Mouse (Mus musculus) kidney, adult 2 months (tissue): ENCODE data around the gene Tubd1. TPM values are rescaled to one million over a fixed set of nuclear protein-coding genes. Genes with fewer than 3 reads are reported as not detected.

Source experiments
- DNase-seq: peaks from one replicate; pipeline ENCODE4 v3.0.0; 2021
- H3K27ac ChIP-seq: fragments of 200-500 bp; 2 replicates; pipeline ENCODE4 v1.5.1; 2012; ENCODE audit warnings: low read depth, low read length, control low read depth, inconsistent platforms; ENCODE audit not compliant: insufficient read depth
- H3K27me3 ChIP-seq: fragments of 200-500 bp; replicated peaks from 2 replicates; pipeline ENCODE4 v1.6.1; 2012; ENCODE audit warnings: mild to moderate bottlenecking, moderate library complexity, low read length, inconsistent platforms; ENCODE audit not compliant: control insufficient read depth, insufficient read depth
- H3K36me3 ChIP-seq: fragments of 200-500 bp; 2 replicates; pipeline ENCODE4 v1.6.1; 2012; ENCODE audit warnings: mild to moderate bottlenecking, moderate library complexity, low read length, inconsistent platforms; ENCODE audit not compliant: control insufficient read depth, insufficient read depth
- H3K4me1 ChIP-seq: fragments of 200-500 bp; 2 replicates; pipeline ENCODE4 v1.6.1; 2011; ENCODE audit warnings: low read length; ENCODE audit not compliant: control insufficient read depth, insufficient read depth
- H3K4me3 ChIP-seq: fragments of 200-500 bp; 2 replicates; pipeline ENCODE4 v1.5.1; 2011; ENCODE audit warnings: mild to moderate bottlenecking, low read depth, low read length, control low read depth; ENCODE audit not compliant: insufficient read depth
- CTCF ChIP-seq: fragments of 200-500 bp; conservative IDR thresholded peaks from 2 replicates; pipeline ENCODE4 v1.5.1; 2011; ENCODE audit warnings: low read depth, mild to moderate bottlenecking, control low read depth, low read length, moderate library complexity, mixed read lengths; ENCODE audit not compliant: insufficient read depth, insufficient read length
- POLR2A ChIP-seq: fragments of 200-500 bp; IDR thresholded peaks from one replicate; pipeline ENCODE4 v1.6.1; 2011; ENCODE audit warnings: low read depth, low read length, control low read depth
- WGBS: fragments of 180-500 bp; shearing (Covaris S2); methylation state at CpG from one replicate; pipeline ENCODE4 v1.1.7; 2018; 5-methylcytosine and 5-hydroxymethylcytosine counted together
- polyA plus RNA-seq: library from polyadenylated mRNA; depleted of rRNA; stranded (reverse); fragments of >200 nt; gene quantifications from 2 replicates; pipeline ENCODE4 v1.2.3, GENCODE M21; 2012

The Tubd1 gene
- polyA plus RNA-seq, 1 experiment, result 2.8 TPM

DNA sequence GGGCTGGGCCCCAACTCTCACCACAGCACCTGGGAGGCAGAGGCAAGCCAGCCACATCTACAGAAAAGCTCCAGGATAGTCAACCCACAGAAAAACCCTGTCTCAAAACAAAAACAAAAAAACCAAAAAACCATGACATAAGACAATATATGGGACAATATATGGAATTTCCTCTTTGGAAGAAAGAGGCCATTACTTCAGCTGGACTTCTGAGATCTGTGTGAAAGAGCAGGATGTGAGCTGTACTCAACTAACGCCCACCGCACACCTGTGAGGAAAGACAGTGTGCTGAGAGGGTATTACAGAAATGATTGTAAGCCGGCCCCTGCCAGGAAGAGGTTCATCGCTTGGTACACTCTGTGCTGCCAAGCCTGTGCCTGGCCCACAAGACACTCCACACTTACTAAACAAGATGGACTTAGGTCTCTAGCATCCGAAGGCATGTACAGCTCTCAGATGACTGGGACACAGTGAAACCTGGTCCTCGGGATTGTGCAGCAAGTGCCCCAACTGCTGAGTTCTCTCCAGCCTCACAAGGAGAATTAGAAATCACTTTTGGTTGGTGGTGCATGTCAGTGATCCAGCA, 28.9 kb downstream of the Tubd1 start:
- Histone ChIP-seq H3K4me3 (no peak overlapping the region), H3K36me3 (no peaks in the 10 kb centered on the region), H3K4me1 (peaks cover 19% of the 10 kb centered on the region; the same call in 1 of the 2 replicates), H3K27ac (peak overlapping the region; percentile 14; the same call in 1 of the 2 replicates), H3K27me3 (no peaks in the 10 kb centered on the region)
- TF ChIP-seq CTCF (no peak), POLR2A (no peak)
- peak; percentile 75 for DNase-seq
- WGBS, result 49% methylated on average over 6 of the region's 6 CpGs

DNA sequence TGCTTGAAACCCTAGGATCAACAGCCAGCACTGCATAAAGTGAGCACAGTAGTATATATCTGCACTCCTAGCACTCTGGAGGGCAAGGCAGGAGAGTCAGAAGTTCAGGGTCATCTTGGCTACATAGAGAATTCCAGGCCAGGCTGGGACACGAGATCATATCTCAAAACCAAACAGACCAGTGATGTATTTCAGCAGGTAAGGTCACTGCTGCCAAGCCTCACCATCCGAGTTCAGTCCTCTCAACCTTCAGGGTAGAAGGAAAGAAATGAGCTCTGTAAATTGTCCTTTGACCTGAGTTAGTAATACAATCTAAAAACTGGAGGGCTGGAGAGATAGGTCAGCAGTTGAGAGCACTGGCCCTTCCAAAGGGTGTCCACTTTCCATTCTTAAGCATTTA, 29.6 kb downstream of the Tubd1 start:
- H3K36me3 ChIP-seq, result no peaks in the 10 kb centered on the region
- DNase-seq, result peak; percentile 46
- H3K27me3 ChIP-seq, result no peaks in the 10 kb centered on the region
- no peak overlapping the region for H3K27ac ChIP-seq
- TF ChIP-seq POLR2A (no peak), CTCF (no peak)
- H3K4me3 ChIP-seq, result no peak overlapping the region
- peaks cover 23% of the 10 kb centered on the region for H3K4me1 ChIP-seq
- WGBS, result 20% methylated on average over 2 of the region's 2 CpGs

DNA sequence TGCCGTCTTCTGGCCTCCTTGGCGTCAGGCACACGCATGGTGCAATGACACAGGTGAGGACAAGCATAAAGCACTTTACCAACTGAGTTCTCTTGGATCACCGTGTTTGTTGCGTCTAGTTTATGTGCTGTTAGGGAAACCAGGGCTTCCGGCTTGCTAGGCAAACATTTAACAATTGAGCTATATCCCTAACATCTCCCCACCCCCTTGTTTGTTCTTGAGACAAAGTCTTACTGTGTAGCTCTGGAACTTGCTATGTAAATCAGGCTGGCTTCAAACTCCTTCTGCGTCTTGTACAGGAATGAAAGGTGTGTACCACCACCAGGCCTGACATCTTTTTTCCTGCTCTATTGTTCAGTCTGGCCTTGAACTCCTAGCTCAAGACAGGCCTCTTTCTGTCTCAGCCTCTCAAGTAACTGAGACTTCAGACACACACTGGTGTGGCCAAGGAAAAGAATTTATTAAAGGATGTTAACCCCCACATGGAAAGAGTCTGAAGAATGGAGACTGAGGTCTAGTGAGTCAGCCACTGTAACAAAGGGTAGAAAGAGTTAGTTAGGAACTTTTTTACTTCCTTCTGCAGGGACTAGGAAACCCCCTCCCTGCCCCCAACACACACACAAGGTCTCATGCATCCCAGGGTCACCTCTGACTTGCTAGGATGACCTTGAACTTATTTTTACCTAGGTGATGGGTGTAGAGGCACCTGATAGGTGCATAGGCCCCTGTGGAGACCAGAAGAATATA, 31.0 kb downstream of the Tubd1 start:
- Histone ChIP-seq H3K4me3 (no peak overlapping the region), H3K36me3 (no peaks in the 10 kb centered on the region), H3K4me1 (peaks cover 32% of the 10 kb centered on the region), H3K27ac (0 out of 2 replicates have a peak overlapping the region, but pooled peaks have one; percentile 26), H3K27me3 (no peaks in the 10 kb centered on the region)
- WGBS, result 83% methylated on average over 7 of the region's 7 CpGs
- TF ChIP-seq CTCF (no peak), POLR2A (no peak)
- DNase-seq, result no peak

DNA sequence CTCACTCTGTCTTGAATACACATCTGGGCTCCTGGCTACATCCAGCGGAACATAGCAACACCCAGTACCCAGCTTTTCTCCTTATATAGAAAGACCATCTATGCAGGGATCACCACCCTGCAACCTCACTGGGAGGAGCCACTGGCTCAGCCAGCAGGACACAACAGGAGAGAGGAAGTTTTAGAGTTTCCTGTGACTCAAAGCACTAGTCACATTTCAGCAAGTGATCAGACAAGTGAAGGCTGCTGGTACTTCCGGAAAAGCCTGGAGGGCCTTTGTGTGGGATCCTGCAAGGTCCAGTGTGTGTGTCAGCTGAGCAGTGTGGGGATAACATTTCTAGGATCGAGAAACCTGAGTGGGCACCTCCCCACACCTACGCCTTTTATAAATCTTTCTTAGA, 32.4 kb downstream of the Tubd1 start:
- H3K4me3 ChIP-seq, result no peak overlapping the region
- no peaks in the 10 kb centered on the region for H3K36me3 ChIP-seq
- 0 out of 2 replicates have a peak overlapping the region, but pooled peaks have one; percentile 18 for H3K27ac ChIP-seq
- no peak for TF ChIP-seq CTCF
- H3K27me3 ChIP-seq, result no peaks in the 10 kb centered on the region
- 57% methylated on average over 4 of the region's 4 CpGs for WGBS
- DNase-seq, result peak; percentile 72
- H3K4me1 ChIP-seq, result peaks cover 37% of the 10 kb centered on the region

DNA sequence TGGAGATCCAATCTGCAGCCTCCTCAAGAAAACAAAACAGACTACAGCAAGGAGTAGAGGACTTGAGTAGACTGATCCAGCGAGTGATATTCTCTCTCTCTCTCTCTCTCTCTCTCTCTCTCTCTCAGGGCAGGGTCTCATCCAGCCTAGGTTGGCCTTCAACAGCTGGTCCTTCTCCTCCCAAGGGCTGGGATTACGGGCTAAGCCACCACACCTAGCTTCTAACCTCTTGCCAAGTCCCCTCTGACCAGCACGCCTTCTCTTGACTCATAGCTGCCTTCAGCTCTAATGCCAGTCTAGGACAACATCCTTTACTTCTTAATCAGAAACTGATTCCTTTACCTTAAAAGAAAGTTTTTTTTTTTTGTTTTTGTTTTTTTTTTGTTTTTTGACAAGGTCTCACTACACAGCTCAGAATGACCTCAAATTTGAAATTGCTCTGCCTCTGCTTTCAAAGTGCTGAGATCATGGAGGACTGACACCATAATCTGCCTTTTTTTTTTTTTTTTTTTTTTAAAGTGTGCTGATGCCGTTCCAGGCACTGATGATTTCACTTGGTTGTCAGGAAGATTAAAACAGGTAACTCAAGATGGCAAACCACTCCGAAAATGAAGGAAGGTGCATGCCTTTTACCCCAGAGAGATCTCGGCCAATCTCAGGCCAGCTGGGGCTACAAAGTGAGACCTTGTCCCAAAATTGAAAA, 33.5 kb downstream of the Tubd1 start:
- no peak overlapping the region for H3K4me3 ChIP-seq
- no peak for TF ChIP-seq CTCF
- no peak for TF ChIP-seq POLR2A
- peak overlapping the region; percentile 99; the same call in 1 of the 2 replicates for H3K27ac ChIP-seq
- 60% methylated on average over 6 of the region's 6 CpGs for WGBS
- no peak for DNase-seq
- H3K4me1 ChIP-seq, result peaks cover 42% of the 10 kb centered on the region
- H3K27me3 ChIP-seq, result no peaks in the 10 kb centered on the region
- no peaks in the 10 kb centered on the region for H3K36me3 ChIP-seq

DNA sequence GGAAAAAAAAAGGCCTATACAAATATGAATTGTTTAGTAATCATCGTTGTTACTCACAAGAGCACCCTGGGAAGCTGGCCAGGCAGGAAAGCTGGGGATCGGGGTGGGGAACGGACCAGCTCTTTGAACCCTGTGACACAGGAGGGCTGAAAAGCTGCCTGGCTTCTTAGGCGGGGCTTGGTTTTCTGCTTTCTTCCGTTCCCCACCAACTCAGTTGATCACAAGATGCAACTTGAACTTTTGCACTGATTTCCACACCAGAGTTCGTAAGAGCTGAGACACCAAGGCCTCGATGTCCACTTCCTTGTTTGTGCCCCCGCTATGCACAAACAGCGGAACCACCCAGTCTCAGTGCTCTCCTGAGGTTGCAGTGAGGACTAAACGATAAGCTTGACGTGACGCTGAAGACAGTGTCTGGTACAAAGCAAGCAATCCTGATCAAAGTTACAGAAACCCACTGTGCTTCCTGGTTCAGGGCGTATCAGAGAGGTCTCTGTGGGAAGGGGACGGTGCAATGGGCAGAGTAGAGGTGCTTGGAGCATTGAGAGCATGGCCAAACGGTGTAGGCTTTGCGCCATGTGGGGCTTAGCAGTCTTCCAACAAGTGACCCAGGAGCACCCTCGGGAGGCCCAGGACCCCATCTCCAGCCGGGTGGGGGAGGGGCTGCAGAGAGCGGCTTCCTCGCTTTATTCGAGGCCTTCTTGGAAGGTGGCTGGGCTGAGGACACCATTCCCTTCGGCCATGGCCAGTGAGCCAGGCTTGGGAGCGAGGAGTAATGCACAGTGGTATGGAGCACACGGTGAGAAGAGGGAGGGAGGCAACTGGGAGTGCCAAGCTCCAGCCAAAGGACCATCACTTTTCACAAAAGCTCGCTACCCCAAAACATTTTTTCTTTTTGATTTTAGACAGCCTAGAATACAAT, 34.3 kb downstream of the Tubd1 start:
- H3K27me3 ChIP-seq, result no peaks in the 10 kb centered on the region
- peak; percentile 89 for DNase-seq
- H3K4me3 ChIP-seq, result no peak overlapping the region
- peak overlapping the region; percentile 99 for H3K27ac ChIP-seq
- TF ChIP-seq CTCF (no peak), POLR2A (no peak)
- WGBS, result 60% methylated on average over 25 of the region's 25 CpGs
- H3K4me1 ChIP-seq, result peaks cover 42% of the 10 kb centered on the region
- no peaks in the 10 kb centered on the region for H3K36me3 ChIP-seq

DNA sequence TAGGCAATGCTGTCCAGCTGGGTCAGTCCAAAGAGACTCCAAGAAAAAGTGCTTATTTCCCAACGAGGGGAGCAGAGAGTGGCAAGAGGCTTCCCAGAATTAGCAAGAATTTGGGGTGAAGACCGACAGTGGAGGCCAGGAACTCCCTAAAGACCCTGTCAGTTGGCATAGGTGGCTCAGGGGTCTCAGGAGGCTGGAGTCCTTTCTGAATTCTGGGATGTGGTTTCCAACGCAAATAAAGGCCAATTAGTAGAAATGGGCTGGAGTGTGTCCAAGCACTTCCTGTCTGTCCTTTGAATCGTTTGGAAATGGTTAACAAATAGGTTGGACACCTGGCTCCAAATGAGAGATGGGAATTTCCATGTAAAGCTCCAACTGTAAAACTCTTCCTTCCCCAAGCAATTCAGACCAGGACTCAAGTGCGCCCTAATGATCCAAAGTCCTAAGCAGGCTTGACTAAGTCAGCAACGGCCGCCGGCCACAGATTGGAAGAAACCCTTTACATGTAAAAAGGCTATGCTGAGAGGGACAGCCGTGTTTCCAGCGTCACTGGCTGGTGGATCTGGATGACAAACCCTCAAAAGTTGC, 35.0 kb downstream of the Tubd1 start:
- WGBS, result 37% methylated on average over 10 of the region's 10 CpGs
- Histone ChIP-seq H3K4me1 (peaks cover 41% of the 10 kb centered on the region), H3K4me3 (no peak overlapping the region), H3K36me3 (no peaks in the 10 kb centered on the region), H3K27ac (peak overlapping the region; percentile 99), H3K27me3 (no peaks in the 10 kb centered on the region)
- DNase-seq, result peak; percentile 83
- TF ChIP-seq POLR2A (no peak), CTCF (no peak)
